Mouse (Mus musculus) ES-Bruce4 (cell line): ENCODE measurements around the gene Tmem120b. TPM values are rescaled to one million over a fixed set of nuclear protein-coding genes. Genes with fewer than 3 reads are reported as not detected.

Experiments used
- H3K27ac ChIP-seq: 2 replicates; pipeline ENCODE4 v1.5.1; 2012; ENCODE audit warnings: low read length, inconsistent platforms; ENCODE audit not compliant: insufficient read depth
- H3K27me3 ChIP-seq: 2 replicates; pipeline ENCODE4 v1.6.1; 2012; ENCODE audit warnings: mild to moderate bottlenecking, low read length, inconsistent platforms; ENCODE audit not compliant: control insufficient read depth, poor library complexity, insufficient read depth, severe bottlenecking
- H3K36me3 ChIP-seq: 2 replicates; pipeline ENCODE4 v1.6.1; 2012; ENCODE audit warnings: inconsistent platforms, mild to moderate bottlenecking, low read length, moderate library complexity; ENCODE audit not compliant: control insufficient read depth, poor library complexity, insufficient read depth, severe bottlenecking
- H3K4me1 ChIP-seq: one replicate; pipeline ENCODE4 v1.8.1; 2011; ENCODE audit warnings: low read length; ENCODE audit not compliant: control insufficient read depth, insufficient read depth
- H3K4me3 ChIP-seq: 2 replicates; pipeline ENCODE4 v1.5.1; 2011; ENCODE audit warnings: low read depth, mild to moderate bottlenecking, low read length
- H3K9ac ChIP-seq: 2 replicates; pipeline ENCODE4 v1.6.1; 2012; ENCODE audit warnings: low read depth, mild to moderate bottlenecking, inconsistent platforms; ENCODE audit not compliant: poor library complexity, severe bottlenecking
- H3K9me3 ChIP-seq: replicated peaks from 2 replicates; pipeline ENCODE4 v1.6.1; 2012; ENCODE audit warnings: mild to moderate bottlenecking, low read length, inconsistent platforms; ENCODE audit not compliant: control insufficient read depth, poor library complexity, insufficient read depth, severe bottlenecking
- CTCF ChIP-seq: IDR thresholded peaks from one replicate; pipeline ENCODE4 v1.8.1; 2011; ENCODE audit warnings: low read depth, low read length
- EP300 ChIP-seq: IDR thresholded peaks from 2 replicates; pipeline ENCODE4 v1.6.1; 2011; ENCODE audit warnings: low read depth, low read length; ENCODE audit not compliant: insufficient read depth
- POLR2A ChIP-seq: IDR thresholded peaks from one replicate; pipeline ENCODE4 v1.8.1; 2011; ENCODE audit warnings: low read length; ENCODE audit not compliant: insufficient read depth
- polyA plus RNA-seq: library from polyadenylated mRNA; stranded (reverse); fragments of >200 nt; gene quantifications from 2 replicates; pipeline ENCODE4 v1.2.4, GENCODE M21; 2011; ENCODE audit warnings: low read depth; ENCODE audit not compliant: missing spikeins, insufficient read depth, insufficient read length

Gene Tmem120b
- polyA plus RNA-seq, 1 experiment = 8.9 TPM

- Histone ChIP-seq H3K36me3 (no peaks in the 10 kb centered on the region), H3K27me3 (no peaks in the 10 kb centered on the region), H3K9me3 (no peaks in the 10 kb centered on the region), H3K27ac (no peak overlapping the region), H3K9ac (no peak overlapping the region), H3K4me3 (no peak overlapping the region), H3K4me1 (no peaks in the 10 kb centered on the region)
- no peak for TF ChIP-seq CTCF
- TF ChIP-seq EP300 = no peak
- TF ChIP-seq POLR2A = no peak
Measured at GRCm38 (mm10) chr5:123104769-123105168, 36.6 kb downstream of the Tmem120b start.

GRCm38 (mm10) chr5:123109452-123110203, 41.4 kb downstream of the Tmem120b start:
- Histone ChIP-seq H3K9ac (no peak overlapping the region), H3K36me3 (no peaks in the 10 kb centered on the region), H3K27ac (no peak overlapping the region), H3K9me3 (no peaks in the 10 kb centered on the region), H3K4me3 (no peak overlapping the region), H3K4me1 (no peaks in the 10 kb centered on the region), H3K27me3 (no peaks in the 10 kb centered on the region)
- TF ChIP-seq EP300 = no peak
- TF ChIP-seq POLR2A = no peak
- TF ChIP-seq CTCF = no peak

GRCm38 (mm10) chr5:123110296-123110721, 42.1 kb downstream of the Tmem120b start:
- Histone ChIP-seq H3K4me3 (no peak overlapping the region), H3K9ac (no peak overlapping the region), H3K36me3 (no peaks in the 10 kb centered on the region), H3K27ac (no peak overlapping the region), H3K9me3 (no peaks in the 10 kb centered on the region), H3K4me1 (no peaks in the 10 kb centered on the region), H3K27me3 (no peaks in the 10 kb centered on the region)
- TF ChIP-seq CTCF = no peak

GRCm38 (mm10) chr5:123114109-123114508, 45.9 kb downstream of the Tmem120b start:
- Histone ChIP-seq H3K27ac (no peak overlapping the region), H3K9ac (no peak overlapping the region), H3K27me3 (no peaks in the 10 kb centered on the region), H3K36me3 (no peaks in the 10 kb centered on the region), H3K4me1 (no peaks in the 10 kb centered on the region), H3K4me3 (no peak overlapping the region), H3K9me3 (no peaks in the 10 kb centered on the region)
- TF ChIP-seq EP300 = no peak
- no peak for TF ChIP-seq CTCF
- no peak for TF ChIP-seq POLR2A

GRCm38 (mm10) chr5:123114924-123115323, 46.7 kb downstream of the Tmem120b start:
- no peak overlapping the region for H3K4me3 ChIP-seq
- TF ChIP-seq CTCF = peak; percentile 42
- no peak for TF ChIP-seq EP300
- H3K36me3 ChIP-seq = no peaks in the 10 kb centered on the region

GRCm38 (mm10) chr5:123116080-123116479, 47.9 kb downstream of the Tmem120b start:
- Histone ChIP-seq H3K36me3 (no peaks in the 10 kb centered on the region), H3K4me1 (peaks cover 4% of the 10 kb centered on the region), H3K9me3 (no peaks in the 10 kb centered on the region), H3K27me3 (no peaks in the 10 kb centered on the region), H3K4me3 (no peak overlapping the region), H3K9ac (no peak overlapping the region), H3K27ac (no peak overlapping the region)
- TF ChIP-seq CTCF = no peak
- no peak for TF ChIP-seq EP300

More at GRCm38 (mm10) chr5:123114924-123115323, 46.7 kb downstream of the Tmem120b start:
- Histone ChIP-seq H3K27ac (no peak overlapping the region), H3K27me3 (no peaks in the 10 kb centered on the region), H3K4me1 (no peaks in the 10 kb centered on the region), H3K9me3 (no peaks in the 10 kb centered on the region), H3K9ac (no peak overlapping the region)
